ENCODE assay signal across 8 mouse cellular contexts in genomic region chr13:9826227-9826626, GRCm38 (mm10).
DNase-seq lines count a peak whose midpoint lies in the region; ATAC-seq and TF ChIP-seq lines count a peak whose summit lies in the region.

No protein-coding gene starts in this region.

- H3K4me1 ChIP-seq in hindbrain, postnatal 0 days (ENCODE audit: insufficient read depth, low read length) = no peaks in the 10 kb centered on the region
- H3K4me1 ChIP-seq in hindbrain, embryonic 12.5 days = no peaks in the 10 kb centered on the region
- no peaks in the 10 kb centered on the region for H3K4me1 ChIP-seq in spleen, adult 2 months (ENCODE audit: control insufficient read depth, insufficient read depth, insufficient read length)
- no peaks in the 10 kb centered on the region for H3K4me1 ChIP-seq in forebrain, embryonic 14.5 days (ENCODE audit: control insufficient read depth, insufficient read depth, low read length)

- no peak overlapping the region for H3K9ac ChIP-seq in hindbrain, postnatal 0 days (replicated peaks; ENCODE audit: low read length)
- no peak overlapping the region for H3K9ac ChIP-seq in hindbrain, embryonic 12.5 days
- no peak overlapping the region for H3K9ac ChIP-seq in forebrain, embryonic 14.5 days (ENCODE audit: low read length)

- TF ChIP-seq CTCF in hindbrain, postnatal 0 days (IDR thresholded peaks at IDR 0.05; ENCODE audit: low read depth) = peak; percentile 56
- peak; percentile 57; the same call in 1 of the 2 replicates for TF ChIP-seq CTCF in spleen, adult 2 months (IDR thresholded peaks at IDR 0.05; ENCODE audit: extremely low read depth, insufficient read depth, insufficient read length, insufficient replicate concordance)

- peak; percentile 20 for DNase-seq in hindbrain, postnatal 0 days (ENCODE audit: low spot score)
- peak; percentile 18 to 45 for DNase-seq in CD8-positive naive resting alpha-beta T cell, adult 2 months (ENCODE audit: low read depth in 2 of 2, low spot score in 2 of 2)
- DNase-seq in ZHBTc4 (ENCODE audit: low read depth, low spot score) = peak; percentile 74
- peak; percentile 50 for DNase-seq in kidney, postnatal 10 days
- peak; percentile 1 to 46 for DNase-seq in spleen, adult 2 months (ENCODE audit: low read depth in 1 of 2, low spot score in 2 of 2)
- DNase-seq in forebrain, embryonic 14.5 days (ENCODE audit: low spot score) = no peak

- H3K4me3 ChIP-seq in hindbrain, postnatal 0 days (ENCODE audit: low read length) = no peak overlapping the region
- H3K4me3 ChIP-seq in hindbrain, embryonic 12.5 days = no peak overlapping the region
- H3K4me3 ChIP-seq in spleen, adult 2 months (ENCODE audit: extremely low read depth, insufficient read depth, insufficient read length) = no peak overlapping the region
- H3K4me3 ChIP-seq in forebrain, embryonic 14.5 days (ENCODE audit: low read depth, low read length) = no peak overlapping the region

- H3K27me3 ChIP-seq in hindbrain, postnatal 0 days (ENCODE audit: insufficient read depth, low read length) = no peaks in the 10 kb centered on the region
- no peaks in the 10 kb centered on the region for H3K27me3 ChIP-seq in hindbrain, embryonic 12.5 days
- H3K27me3 ChIP-seq in spleen, adult 2 months (ENCODE audit: control insufficient read depth, insufficient read depth, low read length) = no peaks in the 10 kb centered on the region
- no peaks in the 10 kb centered on the region for H3K27me3 ChIP-seq in forebrain, embryonic 14.5 days (replicated peaks; ENCODE audit: control insufficient read depth, insufficient read depth, low read length)

- no peaks in the 10 kb centered on the region for H3K36me3 ChIP-seq in hindbrain, postnatal 0 days (ENCODE audit: insufficient read depth, low read length)
- H3K36me3 ChIP-seq in hindbrain, embryonic 12.5 days = no peaks in the 10 kb centered on the region
- no peaks in the 10 kb centered on the region for H3K36me3 ChIP-seq in spleen, adult 2 months (ENCODE audit: control insufficient read depth, insufficient read depth, low read length)
- no peaks in the 10 kb centered on the region for H3K36me3 ChIP-seq in forebrain, embryonic 14.5 days (ENCODE audit: control insufficient read depth, insufficient read depth, low read length)

- WGBS in hindbrain, postnatal 0 days = 79% methylated on average over 5 of the region's 5 CpGs
- WGBS in hindbrain, embryonic 12.5 days = 68% methylated on average over 5 of the region's 5 CpGs
- WGBS in spleen, adult 2 months = 77% methylated on average over 5 of the region's 5 CpGs
- 64% methylated on average over 5 of the region's 5 CpGs for WGBS in forebrain, embryonic 14.5 days

- no peaks in the 10 kb centered on the region for H3K9me3 ChIP-seq in hindbrain, postnatal 0 days (ENCODE audit: low read length)
- no peaks in the 10 kb centered on the region for H3K9me3 ChIP-seq in hindbrain, embryonic 12.5 days (replicated peaks)
- H3K9me3 ChIP-seq in forebrain, embryonic 14.5 days (replicated peaks; ENCODE audit: control insufficient read depth, low read length) = no peaks in the 10 kb centered on the region

- ATAC-seq in hindbrain, postnatal 0 days = no peak
- no peak for ATAC-seq in hindbrain, embryonic 12.5 days (ENCODE audit: low FRiP score)
- ATAC-seq in forebrain, embryonic 14.5 days = no peak
- no peak for ATAC-seq in cerebellum, adult (ENCODE audit: insufficient number of reproducible peaks, low FRiP score, low TSS enrichment)

- H3K27ac ChIP-seq in hindbrain, postnatal 0 days = no peak overlapping the region
- no peak overlapping the region for H3K27ac ChIP-seq in hindbrain, embryonic 12.5 days
- H3K27ac ChIP-seq in spleen, adult 2 months (ENCODE audit: insufficient read depth, low read length) = no peak overlapping the region
- H3K27ac ChIP-seq in forebrain, embryonic 14.5 days (ENCODE audit: low read depth, low read length) = no peak overlapping the region

- TF ChIP-seq POLR2A in spleen, adult 2 months (IDR thresholded peaks at IDR 0.05; ENCODE audit: low read depth, low read length) = no peak

- H3K4me2 ChIP-seq in hindbrain, postnatal 0 days (ENCODE audit: low read depth, low read length) = no peak overlapping the region
- no peak overlapping the region for H3K4me2 ChIP-seq in hindbrain, embryonic 12.5 days (replicated peaks)
- H3K4me2 ChIP-seq in forebrain, embryonic 14.5 days (ENCODE audit: low read length) = no peak overlapping the region
